ENCODE assay signal across 8 mouse cellular contexts in genomic region chr11:75168590-75169361, GRCm38 (mm10). TPM values are rescaled to one million over a fixed set of nuclear protein-coding genes. Genes with fewer than 3 reads are reported as not detected.
DNase-seq lines count a peak whose midpoint lies in the region; ATAC-seq and TF ChIP-seq lines count a peak whose summit lies in the region.

No protein-coding gene starts in this region.

- peak overlapping the region; percentile 94 for H3K27ac ChIP-seq in intestine, embryonic 15.5 days
- peak overlapping the region; percentile 79 for H3K27ac ChIP-seq in limb, embryonic 14.5 days (replicated peaks; ENCODE audit: low read depth, low read length)
- no peak overlapping the region for H3K27ac ChIP-seq in midbrain, embryonic 15.5 days

- peaks cover 55% of the 10 kb centered on the region for H3K27me3 ChIP-seq in intestine, embryonic 15.5 days (replicated peaks)
- peaks cover 90% of the 10 kb centered on the region for H3K27me3 ChIP-seq in limb, embryonic 14.5 days (ENCODE audit: control insufficient read depth, insufficient read depth, low read length)
- peaks cover 57% of the 10 kb centered on the region for H3K27me3 ChIP-seq in midbrain, embryonic 15.5 days (replicated peaks)

- H3K9ac ChIP-seq in intestine, embryonic 15.5 days, result peak overlapping the region; percentile 86
- H3K9ac ChIP-seq in limb, embryonic 14.5 days (ENCODE audit: low read depth, low read length, severe bottlenecking), result peak overlapping the region; percentile 82
- H3K9ac ChIP-seq in midbrain, embryonic 15.5 days, result peak overlapping the region; percentile 46

- H3K4me3 ChIP-seq in intestine, embryonic 15.5 days (replicated peaks), result peak overlapping the region; percentile 71
- peak overlapping the region; percentile 59 for H3K4me3 ChIP-seq in limb, embryonic 14.5 days (replicated peaks; ENCODE audit: low read length)
- H3K4me3 ChIP-seq in midbrain, embryonic 15.5 days, result peak overlapping the region; percentile 44

- peak; percentile 76 to 80 for DNase-seq in frontal cortex, postnatal 36 days (ENCODE audit: low spot score in 2 of 2)
- DNase-seq in cerebellum, postnatal 4 days (ENCODE audit: low spot score in 2 of 2), result peak; percentile 75 to 84
- peak; percentile 79 for DNase-seq in limb, embryonic 14.5 days (ENCODE audit: low spot score)
- peak; percentile 75 to 79 for DNase-seq in spleen, postnatal 36 days (ENCODE audit: low spot score in 2 of 2)

- under 1% methylated on average over 79 of the region's 83 CpGs for WGBS in intestine, embryonic 15.5 days
- whole genome bisulfite sequencing in limb, embryonic 14.5 days, result under 1% methylated on average over 62 of the region's 83 CpGs
- WGBS in midbrain, embryonic 15.5 days, result under 1% methylated on average over 74 of the region's 83 CpGs

- no peak for ATAC-seq in frontal cortex, adult (ENCODE audit: low TSS enrichment)
- ATAC-seq in granulocyte monocyte progenitor cell, adult 5-6 weeks (replicated peaks; ENCODE audit: poor library complexity, severe bottlenecking), result peak; percentile 13; the same call in 1 of the 2 replicates
- peak; percentile 50 for ATAC-seq in intestine, embryonic 15.5 days
- peak; percentile 47 for ATAC-seq in limb, embryonic 14.5 days (ENCODE audit: low FRiP score, low read depth)
- ATAC-seq in midbrain, embryonic 15.5 days (replicated peaks), result no peak

- peak; percentile 40; the same call in 1 of the 2 replicates for TF ChIP-seq POLR2A in limb, embryonic 14.5 days (IDR thresholded peaks at IDR 0.05; ENCODE audit: borderline replicate concordance, extremely low read depth, insufficient read depth, insufficient read length)

- H3K36me3 ChIP-seq in intestine, embryonic 15.5 days, result no peaks in the 10 kb centered on the region
- peaks cover 37% of the 10 kb centered on the region for H3K36me3 ChIP-seq in limb, embryonic 14.5 days (ENCODE audit: control insufficient read depth, insufficient read depth, low read length)
- no peaks in the 10 kb centered on the region for H3K36me3 ChIP-seq in midbrain, embryonic 15.5 days (replicated peaks)

- H3K4me2 ChIP-seq in intestine, embryonic 15.5 days (replicated peaks), result peak overlapping the region; percentile 96
- H3K4me2 ChIP-seq in limb, embryonic 14.5 days (replicated peaks; ENCODE audit: low read depth, low read length, severe bottlenecking), result peak overlapping the region; percentile 85
- peak overlapping the region; percentile 95 for H3K4me2 ChIP-seq in midbrain, embryonic 15.5 days

- H3K9me3 ChIP-seq in intestine, embryonic 15.5 days, result no peaks in the 10 kb centered on the region
- no peaks in the 10 kb centered on the region for H3K9me3 ChIP-seq in limb, embryonic 14.5 days (ENCODE audit: control insufficient read depth, low read length)
- no peaks in the 10 kb centered on the region for H3K9me3 ChIP-seq in midbrain, embryonic 15.5 days

- peaks cover 64% of the 10 kb centered on the region for H3K4me1 ChIP-seq in intestine, embryonic 15.5 days (replicated peaks)
- peaks cover 53% of the 10 kb centered on the region for H3K4me1 ChIP-seq in limb, embryonic 14.5 days (ENCODE audit: control insufficient read depth, insufficient read depth, low read length)
- peaks cover 80% of the 10 kb centered on the region for H3K4me1 ChIP-seq in midbrain, embryonic 15.5 days

RNA-seq across cellular contexts. Expression of gene Hic1, which starts 0.5 kb away (rescaled TPM):
- total RNA-seq in granulocyte monocyte progenitor cell, adult 5-6 weeks (2014; fragmentation: Nextera tagmentation), result not detected in 2 replicates
- total RNA-seq in granulocyte monocyte progenitor cell, adult 5-6 weeks (2017), result not detected in 2 replicates
- 20.3 and 22.0 TPM in 2 replicates for polyA plus RNA-seq in intestine, embryonic 15.5 days (2015; fragmentation: Nextera tagmentation; extraction: Ambion mirVana)
- 90.8 and 125 TPM in 2 replicates for polyA plus RNA-seq in limb, embryonic 14.5 days (2012; rRNA removed)
- polyA plus RNA-seq in limb, embryonic 14.5 days (2014; fragmentation: Nextera tagmentation; extraction: Ambion mirVana), result 21.4 and 24.6 TPM in 2 replicates
- 2.8 and 3.2 TPM in 2 replicates for polyA plus RNA-seq in midbrain, embryonic 15.5 days (2015; fragmentation: Nextera tagmentation; extraction: Ambion mirVana)

RNA-seq across cellular contexts. Expression of gene Ovca2, which starts 9.9 kb away (rescaled TPM):
- total RNA-seq in granulocyte monocyte progenitor cell, adult 5-6 weeks (2014; fragmentation: Nextera tagmentation), result 17.1 and 20.1 TPM in 2 replicates
- 16.1 and 16.4 TPM in 2 replicates for total RNA-seq in granulocyte monocyte progenitor cell, adult 5-6 weeks (2017)
- 21.3 and 21.4 TPM in 2 replicates for polyA plus RNA-seq in intestine, embryonic 15.5 days (2015; fragmentation: Nextera tagmentation; extraction: Ambion mirVana)
- 22.5 and 25.0 TPM in 2 replicates for polyA plus RNA-seq in limb, embryonic 14.5 days (2012; rRNA removed)
- polyA plus RNA-seq in limb, embryonic 14.5 days (2014; fragmentation: Nextera tagmentation; extraction: Ambion mirVana), result 29.8 and 30.3 TPM in 2 replicates
- polyA plus RNA-seq in midbrain, embryonic 15.5 days (2015; fragmentation: Nextera tagmentation; extraction: Ambion mirVana), result 15.4 and 18.3 TPM in 2 replicates

RNA-seq across cellular contexts. Expression of gene Dph1, which starts 22.3 kb away (rescaled TPM):
- total RNA-seq in granulocyte monocyte progenitor cell, adult 5-6 weeks (2014; fragmentation: Nextera tagmentation), result 7.6 and 17.1 TPM in 2 replicates
- total RNA-seq in granulocyte monocyte progenitor cell, adult 5-6 weeks (2017), result 8.9 and 10.6 TPM in 2 replicates
- polyA plus RNA-seq in intestine, embryonic 15.5 days (2015; fragmentation: Nextera tagmentation; extraction: Ambion mirVana), result 23.4 and 23.8 TPM in 2 replicates
- polyA plus RNA-seq in limb, embryonic 14.5 days (2012; rRNA removed), result 30.0 and 46.6 TPM in 2 replicates
- polyA plus RNA-seq in limb, embryonic 14.5 days (2014; fragmentation: Nextera tagmentation; extraction: Ambion mirVana), result 23.1 and 25.5 TPM in 2 replicates
- polyA plus RNA-seq in midbrain, embryonic 15.5 days (2015; fragmentation: Nextera tagmentation; extraction: Ambion mirVana), result 13.1 and 14.0 TPM in 2 replicates

RNA-seq across cellular contexts. Expression of gene Rtn4rl1, which starts 24.8 kb away (rescaled TPM):
- total RNA-seq in granulocyte monocyte progenitor cell, adult 5-6 weeks (2014; fragmentation: Nextera tagmentation), result 0.37 and 1.0 TPM in 2 replicates
- 0.15 TPM in 1 of 2 replicates, not detected in the other for total RNA-seq in granulocyte monocyte progenitor cell, adult 5-6 weeks (2017)
- polyA plus RNA-seq in intestine, embryonic 15.5 days (2015; fragmentation: Nextera tagmentation; extraction: Ambion mirVana), result 1.7 and 1.8 TPM in 2 replicates
- 3.4 and 3.9 TPM in 2 replicates for polyA plus RNA-seq in limb, embryonic 14.5 days (2012; rRNA removed)
- 4.4 and 5.3 TPM in 2 replicates for polyA plus RNA-seq in limb, embryonic 14.5 days (2014; fragmentation: Nextera tagmentation; extraction: Ambion mirVana)
- polyA plus RNA-seq in midbrain, embryonic 15.5 days (2015; fragmentation: Nextera tagmentation; extraction: Ambion mirVana), result 15.7 and 18.3 TPM in 2 replicates

Comparison
In these comparisons a context has a peak if more than half of its experiments do, and no peak if none do; other contexts are left out.
1. ATAC-seq: peak in granulocyte monocyte progenitor cell, adult 5-6 weeks (single experiment), intestine, embryonic 15.5 days (single experiment) and limb, embryonic 14.5 days (single experiment); none in frontal cortex, adult (single experiment) and midbrain, embryonic 15.5 days (single experiment).
2. Peak in every context shown above with its lines, with median percentiles within 50 percentile points of each other: DNase-seq, H3K4me2 ChIP-seq, H3K4me3 ChIP-seq and H3K9ac ChIP-seq.